Mouse (Mus musculus) CH12.LX (cell line): ENCODE measurements around the gene Rusc2. TPM values are rescaled to one million over a fixed set of nuclear protein-coding genes. Genes with fewer than 3 reads are reported as not detected.

Experiments used
- DNase-seq: peaks from one replicate; pipeline ENCODE4 v3.0.0-alpha.2; 2013; ENCODE audit errors: extremely low read depth
- H3K27ac ChIP-seq: 2 replicates; pipeline ENCODE4 v1.5.1; 2012; ENCODE audit warnings: low read depth, mild to moderate bottlenecking, control low read depth, moderate library complexity; ENCODE audit not compliant: insufficient read depth
- H3K27me3 ChIP-seq: replicated peaks from 2 replicates; pipeline ENCODE3; 2012; ENCODE audit warnings: inconsistent platforms
- H3K36me3 ChIP-seq, 2 experiments: replicated peaks in 1 of 2; 2 replicates each; pipeline versions ENCODE3 to v1.6.1; 2012; ENCODE audit warnings: inconsistent platforms in 1 of 2, low read length in 1 of 2, mild to moderate bottlenecking in 1 of 2, mixed read lengths in 1 of 2, moderate library complexity in 1 of 2; ENCODE audit not compliant: control insufficient read depth in 1 of 2, insufficient read depth in 1 of 2
- H3K4me1 ChIP-seq, 2 experiments: 2 replicates each; pipeline ENCODE4 v1.6.1; 2012; ENCODE audit warnings: inconsistent platforms in 1 of 2, moderate library complexity in 1 of 2; ENCODE audit not compliant: insufficient read depth in 2 of 2, control insufficient read depth in 1 of 2
- H3K4me2 ChIP-seq: 2 replicates; pipeline ENCODE4 v1.6.1; 2012; ENCODE audit warnings: low read depth, mild to moderate bottlenecking, control low read depth; ENCODE audit not compliant: poor library complexity, insufficient read depth, severe bottlenecking
- H3K4me3 ChIP-seq, 3 experiments: fragments of 150-350 bp in 1 of 3; sonication (generic) in 1 of 3; replicated peaks in 1 of 3; 2 replicates each; pipeline versions ENCODE3 to v1.5.1; 2011 to 2012; ENCODE audit warnings: low read depth in 2 of 3, low read length in 2 of 3, mild to moderate bottlenecking in 2 of 3, moderate library complexity in 2 of 3, control low read depth in 1 of 3, improper control_type of control experiment in 1 of 3, inconsistent platforms in 1 of 3, mixed read lengths in 1 of 3; ENCODE audit not compliant: poor library complexity in 1 of 3
- H3K79me2 ChIP-seq: replicated peaks from 2 replicates; pipeline ENCODE4 v1.6.1; 2012; ENCODE audit warnings: mild to moderate bottlenecking, moderate library complexity; ENCODE audit not compliant: control insufficient read depth, poor library complexity, insufficient read depth, severe bottlenecking; ENCODE audit errors: extremely low read depth
- H3K9ac ChIP-seq: 2 replicates; pipeline ENCODE4 v1.6.1; 2012; ENCODE audit warnings: low read depth, mild to moderate bottlenecking, control low read depth, moderate library complexity; ENCODE audit not compliant: insufficient read depth
- H3K9me3 ChIP-seq: replicated peaks from 2 replicates; pipeline ENCODE3; 2012; ENCODE audit warnings: low read length, inconsistent platforms, mixed read lengths
- BHLHE40 ChIP-seq: IDR thresholded peaks from 2 replicates; pipeline ENCODE4 v1.6.1; 2011; ENCODE audit warnings: mild to moderate bottlenecking, low read depth, low read length, improper control_type of control experiment
- CTCF ChIP-seq, 2 experiments: IDR thresholded peaks in 1 of 2; conservative IDR thresholded peaks in 1 of 2; 2 replicates each; pipeline ENCODE4 v1.5.1; 2011 to 2012; ENCODE audit warnings: low read depth in 2 of 2, low read length in 2 of 2, improper control_type of control experiment in 1 of 2, inconsistent platforms in 1 of 2, mild to moderate bottlenecking in 1 of 2, moderate library complexity in 1 of 2
- ELF1 ChIP-seq: IDR thresholded peaks from 2 replicates; pipeline ENCODE4 v1.6.1; 2014; ENCODE audit warnings: low read depth, mild to moderate bottlenecking, inconsistent platforms, low read length, improper control_type of control experiment
- GABPA ChIP-seq: IDR thresholded peaks from 2 replicates; pipeline ENCODE4 v1.6.1; 2012; ENCODE audit warnings: low read depth, low read length, improper control_type of control experiment, inconsistent platforms; ENCODE audit not compliant: insufficient replicate concordance
- KAT2A ChIP-seq: IDR thresholded peaks from 2 replicates; pipeline ENCODE4 v1.6.1; 2012; ENCODE audit warnings: low read length, improper control_type of control experiment, inconsistent platforms; ENCODE audit not compliant: insufficient replicate concordance
- MAX ChIP-seq: IDR thresholded peaks from 2 replicates; pipeline ENCODE4 v1.6.1; 2011; ENCODE audit warnings: low read length, improper control_type of control experiment
- MEF2A ChIP-seq: IDR thresholded peaks from 2 replicates; pipeline ENCODE4 v1.6.1; 2014; ENCODE audit warnings: low read depth, mild to moderate bottlenecking, inconsistent platforms, low read length, improper control_type of control experiment, borderline replicate concordance
- MYC ChIP-seq: IDR thresholded peaks from 2 replicates; pipeline ENCODE4 v1.6.1; 2011; ENCODE audit warnings: low read depth, mild to moderate bottlenecking, improper control_type of control experiment, low read length
- NRF1 ChIP-seq: IDR thresholded peaks from 2 replicates; pipeline ENCODE4 v1.6.1; 2014; ENCODE audit warnings: low read depth, mild to moderate bottlenecking, inconsistent platforms, low read length, improper control_type of control experiment, moderate library complexity
- POLR2AphosphoS2 ChIP-seq: IDR thresholded peaks from 2 replicates; pipeline ENCODE4 v1.6.1; 2011; ENCODE audit warnings: low read depth, low read length, improper control_type of control experiment
- RAD21 ChIP-seq: IDR thresholded peaks from 2 replicates; pipeline ENCODE4 v1.6.1; 2011; ENCODE audit warnings: low read depth, mild to moderate bottlenecking, low read length, improper control_type of control experiment, moderate library complexity
- RCOR1 ChIP-seq: conservative IDR thresholded peaks from 2 replicates; pipeline ENCODE4 v1.6.1; 2012; ENCODE audit warnings: low read depth, mild to moderate bottlenecking, inconsistent platforms, low read length, improper control_type of control experiment
- SMC3 ChIP-seq: IDR thresholded peaks from 2 replicates; pipeline ENCODE4 v1.6.1; 2011; ENCODE audit warnings: low read depth, low read length, improper control_type of control experiment
- TCF12 ChIP-seq: IDR thresholded peaks from 2 replicates; pipeline ENCODE4 v1.6.1; 2014; ENCODE audit warnings: low read depth, mild to moderate bottlenecking, inconsistent platforms, low read length, improper control_type of control experiment
- UBTF ChIP-seq: IDR thresholded peaks from 2 replicates; pipeline ENCODE4 v1.6.1; 2012; ENCODE audit warnings: low read depth, mild to moderate bottlenecking, inconsistent platforms, low read length, improper control_type of control experiment, moderate library complexity
- USF2 ChIP-seq: conservative IDR thresholded peaks from 2 replicates; pipeline ENCODE4 v1.6.1; 2011; ENCODE audit warnings: low read depth, low read length, improper control_type of control experiment
- ZC3H11A ChIP-seq: IDR thresholded peaks from 2 replicates; pipeline ENCODE4 v1.6.1; 2012; ENCODE audit warnings: low read depth, mild to moderate bottlenecking, inconsistent platforms, low read length, improper control_type of control experiment
- ZMIZ1 ChIP-seq: IDR thresholded peaks from 2 replicates; pipeline ENCODE4 v1.6.1; 2012; ENCODE audit warnings: low read depth, mild to moderate bottlenecking, inconsistent platforms, low read length, improper control_type of control experiment
- ZNF384 ChIP-seq: IDR thresholded peaks from 2 replicates; pipeline ENCODE4 v1.6.1; 2012; ENCODE audit warnings: low read depth, low read length, improper control_type of control experiment, inconsistent platforms
- dilution Hi-C: fragments of 300-500 bp; cut with MboI; formaldehyde crosslinking; loops from 2 replicates; pipeline ENCODE4 v1.14.3; 2020; ENCODE audit warnings: low sequenced_read_pairs; ENCODE audit not compliant: extremely low pct_unique_long_range_greater_than_20kb, extremely low pct_ligation_motif_present
- in situ Hi-C: fragments of 300-500 bp; cut with MboI; formaldehyde crosslinking; loops from 3 replicates; pipeline ENCODE4 v1.14.3; 2019; ENCODE audit warnings: low sequenced_read_pairs, low pct_ligation_motif_present, low pct_unique_long_range_greater_than_20kb, mixed read lengths
- polyA plus RNA-seq: library from polyadenylated mRNA; unstranded; fragments of >175 nt; gene quantifications from 2 replicates; pipeline ENCODE4 v1.2.1, GENCODE M21; 2012; ENCODE audit warnings: low read depth; ENCODE audit not compliant: insufficient read length
- total RNA-seq, 2 experiments: library from RNA; depleted of rRNA; stranded (reverse); fragments of 300-350 nt in 1 of 2; fragments of >200 nt in 1 of 2; gene quantifications; 2 replicates each; pipeline ENCODE4 v1.2.3; 2012 to 2014

Gene Rusc2
- total and polyA plus RNA-seq, 3 experiments: not detected

DNA sequence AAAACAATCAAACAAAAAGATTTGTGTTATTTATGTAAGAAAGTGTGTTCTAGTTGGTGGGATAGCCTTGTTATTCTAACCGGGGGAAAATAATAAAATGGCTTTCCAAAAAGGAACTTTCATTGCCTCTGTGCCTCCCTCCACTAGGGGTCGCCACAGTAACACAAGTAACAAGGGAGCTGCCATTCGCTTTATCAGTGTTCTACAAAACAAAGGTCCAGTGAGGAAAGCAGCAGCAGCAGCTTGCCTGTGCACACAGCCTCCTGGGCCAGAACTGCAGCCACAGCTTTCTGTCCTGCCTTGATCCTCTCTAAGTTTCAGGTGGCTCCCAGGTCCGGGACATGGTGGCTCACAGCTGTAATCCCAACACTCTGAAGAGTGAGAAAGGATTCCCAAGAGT, 49.9 kb downstream of the Rusc2 start:
- no peaks in the 10 kb centered on the region for H3K9me3 ChIP-seq
- H3K79me2 ChIP-seq: no peaks in the 10 kb centered on the region
- H3K9ac ChIP-seq: no peak overlapping the region
- peak; percentile 88 for DNase-seq
- peaks cover 36% of the 10 kb centered on the region for H3K27me3 ChIP-seq
- in situ Hi-C loops: no loop called here
- peaks cover 0 to 15% of the 10 kb centered on the region in 2 experiments; a peak in 2 of 4 replicates for H3K4me1 ChIP-seq
- no peak overlapping the region for H3K27ac ChIP-seq
- TF ChIP-seq ZC3H11A (peak; percentile 43; the same call in 1 of the 2 replicates), RAD21 (peak; percentile 96), MYC (no peak), SMC3 (peak; percentile 83), NRF1 (0 out of 2 replicates have a peak, but pooled peaks have one; percentile 11), CTCF (conservative IDR thresholded peaks at IDR 0.05 in 1 of 2, IDR thresholded peaks at IDR 0.05 in 1 of 2; ENCODE audit: low read depth in 2 of 2, low read length in 2 of 2) (peak; percentile 81 to 97)
- H3K4me3 ChIP-seq: no peak overlapping the region
- H3K36me3 ChIP-seq: no peaks in the 10 kb centered on the region
- H3K4me2 ChIP-seq: no peak overlapping the region
- dilution Hi-C loops: no loop called here

GRCm38 (mm10) chr4:43432832-43433231, 51.1 kb downstream of the Rusc2 start:
- H3K27me3 ChIP-seq: peaks cover 28% of the 10 kb centered on the region
- peaks cover 0 to 8% of the 10 kb centered on the region in 2 experiments; a peak in 2 of 4 replicates for H3K4me1 ChIP-seq
- no peak overlapping the region for H3K27ac ChIP-seq
- no peak for DNase-seq
- no peak overlapping the region for H3K4me2 ChIP-seq
- no peak for TF ChIP-seq RCOR1
- no peak for TF ChIP-seq RAD21
- no peak for TF ChIP-seq MEF2A
- TF ChIP-seq ELF1: no peak
- no peak for TF ChIP-seq BHLHE40
- no peak for TF ChIP-seq ZMIZ1
- TF ChIP-seq MAX: no peak
- no peak for TF ChIP-seq USF2
- TF ChIP-seq POLR2AphosphoS2: no peak
- TF ChIP-seq TCF12: no peak
- TF ChIP-seq GABPA: no peak
- TF ChIP-seq KAT2A: no peak
- no peak for TF ChIP-seq ZNF384
- TF ChIP-seq UBTF: no peak
- TF ChIP-seq, all 38 proteins: peak for 0
- Histone ChIP-seq H3K4me3 (no peak overlapping the region), H3K36me3 (no peaks in the 10 kb centered on the region), H3K9ac (no peak overlapping the region), H3K9me3 (no peaks in the 10 kb centered on the region), H3K79me2 (no peaks in the 10 kb centered on the region)
- dilution Hi-C loops (no loop called here), in situ Hi-C loops (no loop called here)
